In genomic region chr13:112308672-112309071, GRCm38 (mm10) we compare ENCODE assay signal across 8 mouse cellular contexts. TPM values are rescaled to one million over a fixed set of nuclear protein-coding genes. Genes with fewer than 3 reads are reported as not detected.
DNase-seq lines count a peak whose midpoint lies in the region; ATAC-seq and TF ChIP-seq lines count a peak whose summit lies in the region.

No protein-coding gene starts in this region.

- no peak for ATAC-seq in forebrain, postnatal 0 days
- ATAC-seq in forebrain, embryonic 16.5 days, result no peak
- 0 out of 2 replicates have a peak, but pooled peaks have one; percentile 44 for ATAC-seq in embryonic facial prominence, embryonic 11.5 days (replicated peaks; ENCODE audit: insufficient number of reproducible peaks, low FRiP score, low TSS enrichment, low read depth)

- H3K4me2 ChIP-seq in forebrain, postnatal 0 days (ENCODE audit: low read depth), result no peak overlapping the region
- no peak overlapping the region for H3K4me2 ChIP-seq in forebrain, embryonic 16.5 days (ENCODE audit: low read length)
- no peak overlapping the region for H3K4me2 ChIP-seq in embryonic facial prominence, embryonic 11.5 days (ENCODE audit: low read depth, low read length)

- peak; percentile 66 for TF ChIP-seq CTCF in forebrain, postnatal 0 days (IDR thresholded peaks at IDR 0.05; ENCODE audit: low read depth)

- DNase-seq in forebrain, postnatal 0 days, result peak; percentile 39
- DNase-seq in urinary bladder, postnatal 14 days (ENCODE audit: low spot score), result peak; percentile 63
- DNase-seq in urinary bladder, postnatal 4 days (ENCODE audit: low spot score in 2 of 2), result no peak
- DNase-seq in embryonic facial prominence, embryonic 11.5 days (ENCODE audit: low spot score), result peak; percentile 71
- DNase-seq in kidney, postnatal 25 days, result peak; percentile 77 to 83
- peak; percentile 68 for DNase-seq in retina, embryonic 14.5 days (ENCODE audit: low spot score)
- DNase-seq in neural tube, embryonic 10.5 days (ENCODE audit: extremely low spot score, low spot score), result no peak

- no peak overlapping the region for H3K9ac ChIP-seq in forebrain, postnatal 0 days
- H3K9ac ChIP-seq in forebrain, embryonic 16.5 days (replicated peaks; ENCODE audit: low read depth, low read length), result no peak overlapping the region
- no peak overlapping the region for H3K9ac ChIP-seq in embryonic facial prominence, embryonic 11.5 days (replicated peaks; ENCODE audit: low read length)

- no peaks in the 10 kb centered on the region for H3K9me3 ChIP-seq in forebrain, postnatal 0 days (ENCODE audit: low read length)
- no peaks in the 10 kb centered on the region for H3K9me3 ChIP-seq in forebrain, embryonic 16.5 days (ENCODE audit: control insufficient read depth, low read length)
- no peaks in the 10 kb centered on the region for H3K9me3 ChIP-seq in embryonic facial prominence, embryonic 11.5 days (replicated peaks; ENCODE audit: control insufficient read depth, low read length)

- H3K4me3 ChIP-seq in forebrain, postnatal 0 days (ENCODE audit: low read depth, low read length), result no peak overlapping the region
- no peak overlapping the region for H3K4me3 ChIP-seq in forebrain, embryonic 16.5 days (replicated peaks; ENCODE audit: low read length)
- no peak overlapping the region for H3K4me3 ChIP-seq in embryonic facial prominence, embryonic 11.5 days (ENCODE audit: low read depth, low read length)

- H3K27ac ChIP-seq in forebrain, postnatal 0 days (ENCODE audit: low read depth, low read length), result no peak overlapping the region
- no peak overlapping the region for H3K27ac ChIP-seq in forebrain, embryonic 16.5 days (ENCODE audit: low read length)
- H3K27ac ChIP-seq in embryonic facial prominence, embryonic 11.5 days (replicated peaks; ENCODE audit: low read depth, low read length), result no peak overlapping the region

- no peaks in the 10 kb centered on the region for H3K36me3 ChIP-seq in forebrain, postnatal 0 days (ENCODE audit: insufficient read depth)
- H3K36me3 ChIP-seq in forebrain, embryonic 16.5 days (ENCODE audit: control insufficient read depth, insufficient read depth), result no peaks in the 10 kb centered on the region
- no peaks in the 10 kb centered on the region for H3K36me3 ChIP-seq in embryonic facial prominence, embryonic 11.5 days (replicated peaks; ENCODE audit: control insufficient read depth, insufficient read depth, low read depth, low read length)

- no peaks in the 10 kb centered on the region for H3K27me3 ChIP-seq in forebrain, postnatal 0 days (ENCODE audit: insufficient read depth, low read length)
- H3K27me3 ChIP-seq in forebrain, embryonic 16.5 days (replicated peaks; ENCODE audit: control insufficient read depth, insufficient read depth, low read length), result no peaks in the 10 kb centered on the region
- no peaks in the 10 kb centered on the region for H3K27me3 ChIP-seq in embryonic facial prominence, embryonic 11.5 days (ENCODE audit: control insufficient read depth, insufficient read depth, low read length)

- no peaks in the 10 kb centered on the region for H3K4me1 ChIP-seq in forebrain, postnatal 0 days (ENCODE audit: insufficient read depth)
- no peaks in the 10 kb centered on the region for H3K4me1 ChIP-seq in forebrain, embryonic 16.5 days (replicated peaks; ENCODE audit: control insufficient read depth, insufficient read depth, low read length)
- no peaks in the 10 kb centered on the region for H3K4me1 ChIP-seq in embryonic facial prominence, embryonic 11.5 days (ENCODE audit: control insufficient read depth, insufficient read depth, low read length)

- WGBS in forebrain, postnatal 0 days, result 17% methylated on average over 1 of the region's 1 CpGs
- WGBS in forebrain, embryonic 16.5 days, result 11% methylated on average over 1 of the region's 1 CpGs
- 19% methylated on average over 1 of the region's 1 CpGs for WGBS in embryonic facial prominence, embryonic 11.5 days

RNA-seq across cellular contexts. Expression of gene Ankrd55, which starts 20.4 kb away (rescaled TPM):
- total RNA-seq in forebrain, postnatal 0 days (2014; rRNA removed), result 10.5 and 15.6 TPM in 2 replicates
- polyA plus RNA-seq in forebrain, postnatal 0 days (2015; fragmentation: Nextera tagmentation; extraction: Ambion mirVana), result 3.4 and 5.7 TPM in 2 replicates
- 3.2 and 4.9 TPM in 2 replicates for polyA plus RNA-seq in forebrain, embryonic 16.5 days (2015; fragmentation: Nextera tagmentation; extraction: Ambion mirVana)
- polyA plus RNA-seq in embryonic facial prominence, embryonic 11.5 days (2014; fragmentation: Nextera tagmentation; extraction: Ambion mirVana), result 1.0 and 1.1 TPM in 2 replicates

Comparison
In these comparisons a context has a peak if more than half of its experiments do, and no peak if none do; other contexts are left out.
1. DNase-seq: peak in forebrain, postnatal 0 days (single experiment), urinary bladder, postnatal 14 days (single experiment), embryonic facial prominence, embryonic 11.5 days (single experiment), kidney, postnatal 25 days (2 of 2) and retina, embryonic 14.5 days (single experiment); none in urinary bladder, postnatal 4 days (0 of 2) and neural tube, embryonic 10.5 days (single experiment).